In genomic region chr3:49805511-49805910, GRCm38 (mm10) we compare ENCODE assay signal across 23 mouse cellular contexts. TPM values are rescaled to one million over a fixed set of nuclear protein-coding genes. Genes with fewer than 3 reads are reported as not detected.
A peak's percentile ranks its signal among the peaks of the same experiment; 100 is the strongest.
DNase-seq lines count a peak whose midpoint lies in the region; ATAC-seq and TF ChIP-seq lines count a peak whose summit lies in the region.
"Had no signal": no experiment of that assay in that cellular context is flagged by ENCODE, and none has a peak within 500 bp of the region (broad histone marks: within the 10 kb centered on the region; RNA-seq: fewer than 3 reads in every experiment).

No protein-coding gene starts in this region.

- no peaks in the 10 kb centered on the region for H3K27me3 ChIP-seq in midbrain, embryonic 11.5 days (ENCODE audit: control insufficient read depth, insufficient read depth, low read length)
- no peaks in the 10 kb centered on the region for H3K27me3 ChIP-seq in midbrain, embryonic 15.5 days (replicated peaks)
- H3K27me3 ChIP-seq: CH12.LX, Patski had no signal

- no peaks in the 10 kb centered on the region for H3K36me3 ChIP-seq in midbrain, embryonic 11.5 days (ENCODE audit: control insufficient read depth, insufficient read depth, low read length)
- no peaks in the 10 kb centered on the region for H3K36me3 ChIP-seq in midbrain, embryonic 15.5 days (replicated peaks)
- H3K36me3 ChIP-seq: G1E had no signal

- peak; percentile 69 for DNase-seq in midbrain, embryonic 11.5 days (ENCODE audit: low spot score, missing footprints)
- peak; percentile 9 for DNase-seq in brain, embryonic 14.5 days (ENCODE audit: low read depth)
- DNase-seq in retina, embryonic 14.5 days (ENCODE audit: low spot score): peak; percentile 69
- peak; percentile 69 for DNase-seq in retina, postnatal 1 day
- DNase-seq in cerebellum, postnatal 4 days (ENCODE audit: low spot score in 2 of 2): no peak
- DNase-seq in right cerebral cortex, postnatal 25 days: no peak
- DNase-seq in thymus, adult 18-20 months: no peak
- DNase-seq: adrenal gland, adult 2 months; adrenal gland, adult 8-10 months; adrenal gland, postnatal 10 days; adrenal gland, postnatal 14 days; adrenal gland, postnatal 25 days; adrenal gland, postnatal 36 days; B cell, adult 2 months; cerebellum, adult 11 months; cerebellum, adult 11-12 months; cerebellum, adult 18-20 months had no signal

- no peaks in the 10 kb centered on the region for H3K9me3 ChIP-seq in midbrain, embryonic 11.5 days (ENCODE audit: control insufficient read depth, low read length)
- H3K9me3 ChIP-seq in midbrain, embryonic 15.5 days: no peaks in the 10 kb centered on the region

- no peak for TF ChIP-seq POLR2A in brain, embryonic 14.5 days (IDR thresholded peaks at IDR 0.05; ENCODE audit: borderline replicate concordance, extremely low read depth, insufficient read depth, insufficient read length, poor library complexity, severe bottlenecking)

- no peak overlapping the region for H3K27ac ChIP-seq in midbrain, embryonic 11.5 days (ENCODE audit: low read depth, low read length)
- no peak overlapping the region for H3K27ac ChIP-seq in midbrain, embryonic 15.5 days

- no peaks in the 10 kb centered on the region for H3K4me1 ChIP-seq in midbrain, embryonic 11.5 days (ENCODE audit: control insufficient read depth, insufficient read depth, low read length)
- no peaks in the 10 kb centered on the region for H3K4me1 ChIP-seq in midbrain, embryonic 15.5 days

- no peak overlapping the region for H3K4me3 ChIP-seq in midbrain, embryonic 11.5 days (ENCODE audit: low read depth, low read length)
- no peak overlapping the region for H3K4me3 ChIP-seq in midbrain, embryonic 15.5 days

- no peak overlapping the region for H3K4me2 ChIP-seq in midbrain, embryonic 11.5 days
- H3K4me2 ChIP-seq in midbrain, embryonic 15.5 days: no peak overlapping the region

- 76% methylated on average over 1 of the region's 1 CpGs for WGBS in midbrain, embryonic 11.5 days
- WGBS in midbrain, embryonic 15.5 days: 80% methylated on average over 1 of the region's 1 CpGs

- ATAC-seq in midbrain, embryonic 11.5 days (ENCODE audit: low FRiP score): no peak
- ATAC-seq in midbrain, embryonic 15.5 days (replicated peaks): no peak
- ATAC-seq: activated CD4-positive, CD25-positive, alpha-beta regulatory T cell, adult 4 months; CD4-positive, CD25-positive, alpha-beta regulatory T cell, adult 4 months; Patski had no signal

- no peak overlapping the region for H3K9ac ChIP-seq in midbrain, embryonic 11.5 days (ENCODE audit: low read length)
- no peak overlapping the region for H3K9ac ChIP-seq in midbrain, embryonic 15.5 days

- TF ChIP-seq CTCF in brain, embryonic 14.5 days (IDR thresholded peaks at IDR 0.05; ENCODE audit: borderline replicate concordance, extremely low read depth, insufficient read depth, insufficient read length): no peak

RNA-seq across cellular contexts. Expression of gene Pcdh18, which starts 48.4 kb away (rescaled TPM):
- polyA plus RNA-seq in midbrain, embryonic 11.5 days (2014; fragmentation: Nextera tagmentation; extraction: Ambion mirVana): 85.0 and 87.9 TPM in 2 replicates
- polyA plus RNA-seq in midbrain, embryonic 15.5 days (2015; fragmentation: Nextera tagmentation; extraction: Ambion mirVana): 38.4 and 39.1 TPM in 2 replicates
- 18.8 and 25.5 TPM in 2 replicates for polyA plus RNA-seq in brain, embryonic 14.5 days (2012; rRNA removed)
- polyA plus RNA-seq: activated CD4-positive, CD25-positive, alpha-beta regulatory T cell, adult 4 months; CD4-positive, CD25-positive, alpha-beta regulatory T cell, adult 4 months; G1E had no signal

Comparison
In these comparisons a context has a peak if more than half of its experiments do, and no peak if none do; other contexts are left out.
1. DNase-seq: peak in midbrain, embryonic 11.5 days (single experiment), brain, embryonic 14.5 days (single experiment), retina, embryonic 14.5 days (single experiment) and retina, postnatal 1 day (single experiment); none in cerebellum, postnatal 4 days (0 of 2), right cerebral cortex, postnatal 25 days (single experiment) and thymus, adult 18-20 months (0 of 2).